26 mouse cellular contexts compared by ENCODE assay signal in genomic region chr9:55279114-55279825, GRCm38 (mm10). TPM values are rescaled to one million over a fixed set of nuclear protein-coding genes. Genes with fewer than 3 reads are reported as not detected.
DNase-seq lines count a peak whose midpoint lies in the region; ATAC-seq and TF ChIP-seq lines count a peak whose summit lies in the region.
"Had no signal": no experiment of that assay in that cellular context is flagged by ENCODE, and none has a peak within 500 bp of the region (broad histone marks: within the 10 kb centered on the region; RNA-seq: fewer than 3 reads in every experiment).

No protein-coding gene starts in this region.

- H3K9me3 ChIP-seq in liver, embryonic 12.5 days (replicated peaks), result no peaks in the 10 kb centered on the region
- H3K9me3 ChIP-seq: embryonic facial prominence, embryonic 13.5 days; embryonic facial prominence, embryonic 15.5 days; forebrain, embryonic 13.5 days; forebrain, embryonic 15.5 days had no signal

- H3K9ac ChIP-seq in liver, adult 2 months (ENCODE audit: low read depth, low read length), result no peak overlapping the region
- no peak overlapping the region for H3K9ac ChIP-seq in liver, embryonic 12.5 days
- H3K9ac ChIP-seq: embryonic facial prominence, embryonic 13.5 days; embryonic facial prominence, embryonic 15.5 days; forebrain, embryonic 13.5 days; forebrain, embryonic 15.5 days; forebrain, postnatal 0 days had no signal

- H3K36me3 ChIP-seq in liver, adult 2 months (ENCODE audit: control insufficient read depth, insufficient read depth, low read length), result no peaks in the 10 kb centered on the region
- H3K36me3 ChIP-seq in liver, embryonic 12.5 days, result no peaks in the 10 kb centered on the region
- no peaks in the 10 kb centered on the region for H3K36me3 ChIP-seq in thymus, adult 2 months (ENCODE audit: control insufficient read depth, insufficient read depth, low read length)
- H3K36me3 ChIP-seq: embryonic facial prominence, embryonic 13.5 days; embryonic facial prominence, embryonic 15.5 days; forebrain, embryonic 15.5 days had no signal

- peak overlapping the region; percentile 37; the same call in 1 of the 2 replicates for H3K27ac ChIP-seq in liver, adult 2 months (replicated peaks; ENCODE audit: insufficient read depth, low read depth, low read length)
- no peak overlapping the region for H3K27ac ChIP-seq in liver, embryonic 12.5 days
- H3K27ac ChIP-seq in brown adipose tissue, adult 24 weeks (replicated peaks; ENCODE audit: low read depth, low read length), result peak overlapping the region; percentile 92
- H3K27ac ChIP-seq in thymus, adult 2 months (ENCODE audit: control insufficient read depth, insufficient read depth, low read length), result no peak overlapping the region
- H3K27ac ChIP-seq: embryonic facial prominence, embryonic 13.5 days; embryonic facial prominence, embryonic 15.5 days; forebrain, embryonic 13.5 days; forebrain, embryonic 15.5 days had no signal

- WGBS in liver, adult 2 months, result 50% methylated on average over 8 of the region's 8 CpGs
- 62% methylated on average over 8 of the region's 8 CpGs for WGBS in liver, embryonic 12.5 days (ENCODE audit: insufficient replicate concordance)
- 94% methylated on average over 8 of the region's 8 CpGs for WGBS in thymus, adult 2 months

- TF ChIP-seq POLR2A in liver, adult 2 months (IDR thresholded peaks at IDR 0.05; ENCODE audit: extremely low read depth, insufficient read depth, low read length), result no peak
- TF ChIP-seq POLR2A in thymus, adult 2 months (IDR thresholded peaks at IDR 0.05; ENCODE audit: control insufficient read depth, extremely low read depth, insufficient read depth, low read length, poor library complexity), result no peak

- no peak overlapping the region for H3K4me2 ChIP-seq in liver, embryonic 12.5 days
- H3K4me2 ChIP-seq: embryonic facial prominence, embryonic 13.5 days; embryonic facial prominence, embryonic 15.5 days; forebrain, embryonic 13.5 days; forebrain, embryonic 15.5 days had no signal

- no peak for TF ChIP-seq CTCF in liver, adult 2 months (IDR thresholded peaks at IDR 0.05; ENCODE audit: low read depth, low read length)
- no peak for TF ChIP-seq CTCF in thymus, adult 2 months (IDR thresholded peaks at IDR 0.05; ENCODE audit: borderline replicate concordance, control insufficient read depth, extremely low read depth, insufficient read depth, low read length, poor library complexity)

- H3K4me3 ChIP-seq in liver, adult 2 months (ENCODE audit: insufficient read depth, low read depth, low read length), result no peak overlapping the region
- H3K4me3 ChIP-seq in liver, embryonic 12.5 days, result no peak overlapping the region
- H3K4me3 ChIP-seq in brown adipose tissue, adult 24 weeks (ENCODE audit: insufficient read depth, low read depth, low read length), result peak overlapping the region; percentile 59
- no peak overlapping the region for H3K4me3 ChIP-seq in thymus, adult 2 months (ENCODE audit: control insufficient read depth, insufficient read depth, low read length)
- H3K4me3 ChIP-seq: embryonic facial prominence, embryonic 13.5 days; embryonic facial prominence, embryonic 15.5 days; erythroblast, embryonic 14.5 days; forebrain, embryonic 13.5 days; forebrain, embryonic 15.5 days had no signal

- H3K79me2 ChIP-seq in liver, adult 2 months (ENCODE audit: control insufficient read depth, insufficient read depth, low read length), result no peaks in the 10 kb centered on the region

- ATAC-seq in liver, embryonic 12.5 days, result no peak
- no peak for ATAC-seq in megakaryocyte-erythroid progenitor cell, adult 5-6 weeks (replicated peaks; ENCODE audit: low FRiP score, low TSS enrichment, poor library complexity, severe bottlenecking)
- ATAC-seq: forebrain, embryonic 13.5 days; forebrain, embryonic 15.5 days; forebrain, postnatal 0 days had no signal

- DNase-seq in liver, adult 2 months (ENCODE audit: extremely low read depth, low read depth, low spot score), result peak; percentile 79
- DNase-seq in adipocyte (ENCODE audit: low spot score), result peak; percentile 22
- peak; percentile 83 for DNase-seq in gonadal fat pad, adult 2 months (ENCODE audit: low read depth)
- no peak for DNase-seq in thymus, adult 2 months
- DNase-seq: adrenal gland, adult 8-10 months; adrenal gland, postnatal 14 days; adrenal gland, postnatal 36 days; cerebellum, adult 11 months; cerebellum, adult 18-20 months; cerebellum, adult 9-11 months; cerebellum, postnatal 14 days; cerebellum, postnatal 36 days; embryo, embryonic 11 days; forebrain, postnatal 0 days had no signal

- no peaks in the 10 kb centered on the region for H3K27me3 ChIP-seq in liver, adult 2 months (ENCODE audit: control insufficient read depth, insufficient read depth, low read length)
- peaks cover 6% of the 10 kb centered on the region; the same call in 1 of the 2 replicates for H3K27me3 ChIP-seq in liver, embryonic 12.5 days (replicated peaks)
- no peaks in the 10 kb centered on the region for H3K27me3 ChIP-seq in thymus, adult 2 months (ENCODE audit: control insufficient read depth, insufficient read depth, low read length)
- H3K27me3 ChIP-seq: embryonic facial prominence, embryonic 13.5 days; embryonic facial prominence, embryonic 15.5 days; forebrain, embryonic 13.5 days; forebrain, embryonic 15.5 days had no signal

- H3K4me1 ChIP-seq in liver, adult 2 months (ENCODE audit: control insufficient read depth, insufficient read depth, low read length), result peaks cover 11% of the 10 kb centered on the region
- H3K4me1 ChIP-seq in liver, embryonic 12.5 days, result peaks cover 6% of the 10 kb centered on the region
- H3K4me1 ChIP-seq in brown adipose tissue, adult 24 weeks (ENCODE audit: control insufficient read depth, insufficient read depth, insufficient read length, low read length), result no peaks in the 10 kb centered on the region; the same call in 1 of the 2 replicates
- H3K4me1 ChIP-seq in thymus, adult 2 months (replicated peaks; ENCODE audit: control insufficient read depth, insufficient read depth, low read length), result peaks cover 3% of the 10 kb centered on the region
- H3K4me1 ChIP-seq: forebrain, embryonic 13.5 days; forebrain, embryonic 15.5 days had no signal

RNA-seq across cellular contexts. Expression of gene Nrg4, which starts 47.4 kb away (rescaled TPM):
- total RNA-seq in liver, adult 2 months (2014; rRNA removed), result 24.2 and 24.7 TPM in 2 replicates
- 4.5 and 5.3 TPM in 2 replicates for polyA plus RNA-seq in liver, adult 2 months (2012; rRNA removed)
- polyA plus RNA-seq in liver, embryonic 12.5 days (2016; fragmentation: Nextera tagmentation; extraction: Ambion mirVana), result 0.56 and 0.99 TPM in 2 replicates
- polyA plus RNA-seq in brown adipose tissue, adult 24 weeks (2012; ENCODE audit: insufficient read depth, insufficient read length, missing spikeins), result 184 and 242 TPM in 2 replicates
- polyA plus RNA-seq in gonadal fat pad, adult 2 months (2012; rRNA removed), result 39.5 and 61.5 TPM in 2 replicates
- total RNA-seq in megakaryocyte-erythroid progenitor cell, adult 5-6 weeks (2014; fragmentation: Nextera tagmentation), result not detected in 2 replicates
- not detected in 2 replicates for total RNA-seq in megakaryocyte-erythroid progenitor cell, adult 5-6 weeks (2017)
- polyA plus RNA-seq in thymus, adult 2 months (2012; rRNA removed), result 6.3 and 7.3 TPM in 2 replicates

RNA-seq across cellular contexts. Expression of gene Tmem266, which starts 47.4 kb away (rescaled TPM):
- total RNA-seq in liver, adult 2 months (2014; rRNA removed), result 1.5 TPM in 2 replicates
- 1.5 and 1.7 TPM in 2 replicates for polyA plus RNA-seq in liver, adult 2 months (2012; rRNA removed)
- not detected in 2 replicates for polyA plus RNA-seq in liver, embryonic 12.5 days (2016; fragmentation: Nextera tagmentation; extraction: Ambion mirVana)
- 1.1 and 1.5 TPM in 2 replicates for polyA plus RNA-seq in brown adipose tissue, adult 24 weeks (2012; ENCODE audit: insufficient read depth, insufficient read length, missing spikeins)
- polyA plus RNA-seq in gonadal fat pad, adult 2 months (2012; rRNA removed), result 0.65 and 1.1 TPM in 2 replicates
- not detected in 2 replicates for total RNA-seq in megakaryocyte-erythroid progenitor cell, adult 5-6 weeks (2014; fragmentation: Nextera tagmentation)
- not detected in 2 replicates for total RNA-seq in megakaryocyte-erythroid progenitor cell, adult 5-6 weeks (2017)
- 0.56 and 1.00 TPM in 2 replicates for polyA plus RNA-seq in thymus, adult 2 months (2012; rRNA removed)
- total RNA-seq: common myeloid progenitor, adult 5-6 weeks; MEL had no signal
- polyA plus RNA-seq: C2C12; erythroblast, embryonic 14.5 days; forebrain, embryonic 11.5 days had no signal

Comparison
In these comparisons a context has a peak if more than half of its experiments do, and no peak if none do; other contexts are left out.
1. H3K27ac ChIP-seq: peak in liver, adult 2 months (single experiment) and brown adipose tissue, adult 24 weeks (single experiment); none in liver, embryonic 12.5 days (single experiment) and thymus, adult 2 months (single experiment).